Mouse (Mus musculus) kidney, adult 9 months (tissue): ENCODE results near the gene Vps16.
A peak's percentile ranks its signal among the peaks of the same experiment; 100 is the strongest.

ENCODE experiments used
- DNase-seq: peaks from one replicate; pipeline ENCODE4 v3.0.0; 2022

Gene Vps16

GRCm38 (mm10) chr2:130424126-130424853 lies at the start of gene Vps16, which contains the start of gene Pced1a:
TSS of gene Vps16 (plus strand) at chr2:130424339.
TSS of gene Pced1a (minus strand) at chr2:130424701.
- DNase-seq = peak; percentile 92

GRCm38 (mm10) chr2:130374951-130375350 lies 49.2 kb upstream of the Vps16 start:
- DNase-seq = no peak

GRCm38 (mm10) chr2:130383205-130383604 lies 40.9 kb upstream of the Vps16 start:
- no peak for DNase-seq

GRCm38 (mm10) chr2:130383895-130384294 lies 40.2 kb upstream of the Vps16 start:
- DNase-seq = no peak

- no peak for DNase-seq
These were observed 37.9 kb upstream of the Vps16 start for GRCm38 (mm10) chr2:130386212-130386611.

DNA sequence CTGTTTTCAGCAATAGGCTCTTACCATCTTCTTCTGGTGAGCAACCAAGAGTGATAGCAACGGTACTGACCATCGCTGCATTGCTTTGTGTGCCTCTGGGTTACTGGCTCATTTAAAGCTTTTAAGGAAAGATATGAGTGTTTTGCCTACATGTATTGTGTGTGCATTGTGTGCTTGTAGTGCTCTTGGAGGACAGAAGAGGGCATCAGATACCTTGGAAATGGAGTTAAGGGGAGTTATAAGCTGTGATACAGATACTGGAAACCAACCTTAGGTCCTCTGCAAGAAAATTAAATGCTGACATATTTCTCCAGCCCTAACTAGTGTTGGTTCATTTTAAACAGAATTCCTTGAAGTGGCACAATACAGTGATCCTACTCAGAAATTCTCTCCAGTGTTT lies 35.3 kb upstream of the Vps16 start:
- DNase-seq = no peak

- no peak for DNase-seq
These were observed 33.0 kb upstream of the Vps16 start for GRCm38 (mm10) chr2:130390993-130391625.

- DNase-seq = no peak
These were observed 31.3 kb upstream of the Vps16 start for GRCm38 (mm10) chr2:130392836-130393235.

DNA sequence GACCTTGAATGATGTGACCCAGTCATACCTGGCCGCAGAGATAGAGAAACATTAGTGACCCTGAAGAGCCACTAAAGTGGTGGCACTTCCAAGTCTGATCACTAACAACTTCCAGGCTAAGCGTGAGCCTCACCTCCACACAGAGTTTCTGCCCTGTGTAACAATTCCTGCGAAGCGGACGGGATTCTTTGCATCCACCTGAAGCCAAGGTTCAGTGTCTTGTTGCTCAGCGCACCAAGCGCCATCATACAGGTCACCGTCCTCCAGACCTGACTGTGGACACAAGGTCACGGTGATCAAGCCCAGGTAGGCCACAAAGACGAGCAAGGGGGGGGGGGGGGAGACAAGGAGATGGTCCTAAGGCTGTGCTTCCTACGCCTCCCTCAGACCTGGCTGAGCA lies 28.4 kb upstream of the Vps16 start:
- DNase-seq = no peak

DNA sequence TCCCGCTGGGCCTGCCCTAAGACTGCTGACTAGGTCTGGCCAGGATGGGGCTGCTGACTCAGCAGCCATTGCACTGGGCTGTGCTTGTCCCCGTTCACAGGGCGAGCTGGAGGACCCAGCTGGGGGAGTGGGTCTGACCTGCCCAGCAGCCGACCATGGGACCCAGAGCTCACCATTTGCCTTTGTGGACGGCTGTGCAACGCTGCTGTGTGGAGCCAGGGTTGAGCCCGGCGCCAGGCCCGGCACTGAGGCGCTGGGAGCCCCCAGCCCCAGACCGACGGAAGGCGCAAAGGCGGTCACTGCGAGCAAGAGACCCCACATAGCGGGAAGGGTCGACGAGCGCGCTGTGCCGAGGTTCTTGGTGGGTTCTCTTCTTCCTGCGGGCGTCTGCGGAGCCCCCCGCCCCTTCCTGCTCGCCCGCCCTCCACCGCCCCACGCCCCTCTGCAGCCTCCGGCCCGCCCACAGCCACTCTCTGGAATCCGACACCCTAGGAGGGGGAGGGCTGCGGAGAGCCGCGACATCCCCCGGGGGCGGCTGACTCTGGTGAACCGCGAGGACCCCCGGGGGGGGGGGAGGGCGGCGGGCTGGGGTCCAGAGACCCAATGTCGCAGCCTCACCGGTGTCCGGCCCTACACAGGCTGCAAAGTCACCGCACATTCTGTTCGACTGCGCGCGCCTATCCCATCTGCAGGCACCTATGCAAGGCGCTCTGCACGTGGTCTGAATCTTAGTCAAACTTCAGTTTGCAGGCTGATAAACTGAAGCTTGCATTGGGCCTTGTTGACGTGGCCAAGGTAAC lies 26.8 kb upstream of the Vps16 start, which contains the start of gene Cpxm1:
Gene Cpxm1 (minus strand): TSS at position 389 of the 800 bp plus-strand sequence.
- no peak for DNase-seq

DNA sequence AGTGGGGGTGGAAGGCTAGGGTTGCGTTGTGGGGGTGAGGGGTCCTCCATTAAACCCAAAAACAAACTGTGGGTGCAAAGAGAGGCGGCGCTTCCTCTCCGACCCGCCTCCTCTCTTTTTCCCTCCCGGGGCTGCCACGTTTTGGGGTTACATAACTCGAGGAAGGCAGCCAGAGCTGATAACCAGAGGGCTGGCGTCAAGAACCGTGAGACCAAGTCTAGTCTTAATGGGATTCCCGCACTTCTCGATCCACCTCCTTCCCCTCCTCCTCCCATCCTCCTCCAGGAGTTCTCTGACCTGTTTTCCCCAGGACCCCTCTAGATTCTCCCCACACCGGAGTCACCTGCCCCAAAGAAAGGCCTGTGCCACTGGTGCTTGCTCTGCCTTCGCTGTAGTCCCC lies 26.0 kb upstream of the Vps16 start:
- DNase-seq = no peak

DNA sequence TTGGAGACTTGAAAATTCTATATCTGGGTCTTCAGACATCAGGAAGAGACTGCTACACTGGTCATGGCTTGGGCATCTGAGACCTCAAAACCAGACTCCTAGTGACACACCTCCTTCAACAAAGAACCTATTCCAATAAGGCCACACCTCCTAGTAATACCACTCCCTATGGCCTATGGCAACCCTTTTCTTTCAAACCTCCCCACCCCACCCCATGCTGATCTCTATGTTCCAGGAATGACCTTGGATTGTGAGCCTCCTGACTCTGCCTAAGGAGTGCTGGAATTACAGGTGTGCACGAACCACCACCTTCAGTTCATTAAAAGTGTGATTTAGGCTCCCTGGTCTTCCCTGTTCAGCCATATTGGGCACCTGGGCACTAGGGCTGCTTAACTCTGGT lies 24.1 kb upstream of the Vps16 start:
- no peak for DNase-seq

- DNase-seq = no peak
These were observed 22.2 kb upstream of the Vps16 start for GRCm38 (mm10) chr2:130401891-130402290.

DNA sequence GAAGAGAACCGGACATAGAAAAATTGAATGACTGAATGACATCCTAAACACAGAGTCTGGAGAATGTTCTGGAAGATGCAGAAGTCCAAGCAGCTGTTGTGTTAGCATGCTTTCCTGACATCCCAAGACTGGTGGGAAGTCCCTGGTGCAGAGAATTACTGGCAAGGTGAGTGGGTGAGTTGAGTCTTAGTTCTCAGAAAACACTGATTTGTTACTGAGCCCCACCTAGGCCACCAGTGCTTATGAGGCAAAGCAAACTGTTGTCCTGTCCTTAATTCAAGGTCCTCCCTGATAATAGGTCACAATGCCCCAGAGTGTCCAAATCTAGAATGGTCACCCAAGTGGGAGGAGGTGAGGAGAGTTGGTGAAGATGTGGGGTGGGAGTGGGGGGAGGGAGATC lies 19.2 kb upstream of the Vps16 start, which contains the start of the genes Gm28372 and 1700020A23Rik:
Gene Gm28372 (plus strand): TSS at position 301 of the 400 bp plus-strand sequence.
Gene 1700020A23Rik (plus strand): TSS at position 321 of the 400 bp plus-strand sequence.
- DNase-seq = no peak

DNA sequence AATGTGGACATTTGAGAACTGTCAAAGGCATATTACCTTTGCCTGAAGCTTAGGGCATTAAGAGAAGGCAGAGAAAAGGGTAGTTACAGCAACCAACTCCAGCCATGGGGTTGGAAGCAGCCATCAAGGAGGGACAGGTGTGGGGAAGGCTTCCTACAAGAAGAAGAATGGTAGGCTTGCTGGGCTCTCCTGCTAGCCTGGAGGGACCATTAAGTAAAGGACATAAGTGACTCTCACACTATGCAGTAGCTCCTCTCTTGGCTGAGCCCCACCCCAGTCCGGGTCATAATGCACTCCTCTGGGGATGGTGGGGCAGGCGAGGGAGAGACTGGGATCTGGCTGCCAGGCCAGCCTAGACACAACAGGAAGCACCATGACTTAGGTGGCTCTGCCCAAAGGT lies 18.0 kb upstream of the Vps16 start, which contains the start of gene Tmem239:
Gene Tmem239 (plus strand): TSS at position 301 of the 400 bp plus-strand sequence.
- no peak for DNase-seq

DNA sequence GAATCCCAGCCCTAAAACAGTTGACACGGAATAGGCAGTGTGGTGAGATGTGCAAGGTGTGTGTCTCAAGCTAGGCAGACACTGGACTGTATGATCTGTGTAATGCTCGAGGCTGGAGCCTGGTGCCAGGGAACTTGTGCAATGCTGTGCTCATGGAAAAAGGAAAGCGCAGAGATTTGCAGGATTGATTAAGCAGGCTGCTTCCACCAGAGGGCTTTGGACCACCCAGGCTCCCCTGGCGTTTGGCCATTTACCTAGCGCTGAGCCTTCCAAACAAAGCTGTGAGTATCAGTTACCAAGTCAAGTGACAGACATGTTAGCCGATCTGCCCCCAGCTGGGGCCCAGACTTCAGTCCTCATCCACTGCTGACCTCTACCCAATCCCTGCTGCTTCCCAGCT lies 15.9 kb upstream of the Vps16 start:
- no peak for DNase-seq

GRCm38 (mm10) chr2:130411558-130412495 lies 12.3 kb upstream of the Vps16 start:
- DNase-seq = peak; percentile 83

DNA sequence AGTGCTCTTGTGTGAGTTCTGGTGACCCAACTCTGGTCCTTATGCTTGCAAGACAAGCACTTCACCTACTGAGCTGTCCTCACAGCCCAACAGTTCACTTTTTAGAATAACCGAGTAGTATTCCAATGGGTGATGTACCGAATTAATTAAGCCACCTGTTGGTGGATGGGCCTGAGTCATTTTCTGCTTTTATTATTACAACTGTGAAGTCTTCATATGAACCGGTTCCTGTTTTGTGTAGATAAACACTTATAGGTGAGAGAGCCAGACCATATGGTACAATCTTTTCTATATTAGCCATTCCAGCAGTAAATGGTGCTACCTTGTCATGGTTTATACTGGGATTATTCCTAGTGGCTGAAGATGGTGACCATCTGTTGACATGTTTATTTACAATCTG lies 11.4 kb upstream of the Vps16 start:
- DNase-seq = no peak

DNA sequence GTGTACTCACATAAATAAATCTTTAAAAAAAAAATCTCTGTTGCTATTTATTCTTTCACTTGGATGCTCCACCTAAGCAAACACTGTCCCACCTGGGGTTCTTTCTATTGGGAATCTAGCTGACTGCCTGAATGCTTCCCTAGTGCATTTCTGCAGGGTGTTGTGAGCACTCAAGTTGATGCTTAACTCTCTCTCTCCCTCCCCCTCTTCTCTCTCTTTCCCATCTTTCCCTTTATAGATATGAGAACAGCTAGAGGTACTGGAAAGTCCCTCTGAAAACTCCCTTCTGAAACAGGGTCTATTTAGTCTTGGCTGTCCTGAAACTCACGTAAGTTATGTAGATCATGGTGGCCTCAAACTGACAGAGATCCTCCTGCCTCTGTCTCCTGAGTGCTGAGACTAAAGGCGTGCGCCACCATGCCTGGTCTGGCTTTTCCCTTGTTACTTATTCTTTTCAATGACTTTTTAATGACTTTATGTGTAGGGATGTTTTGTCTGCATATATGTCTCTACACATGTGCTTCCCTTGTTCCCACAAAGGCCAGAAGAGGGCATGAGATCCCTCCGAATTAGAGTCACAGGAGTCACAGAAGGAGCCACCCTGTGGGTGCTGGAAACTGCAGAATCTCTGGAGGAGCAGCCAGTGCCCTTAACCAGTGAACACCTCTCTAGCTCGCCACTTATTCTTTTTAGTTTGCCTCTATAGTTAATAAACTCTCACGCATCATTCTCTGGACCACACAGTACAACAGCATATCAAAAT lies 9.9 kb upstream of the Vps16 start:
- DNase-seq = no peak

DNA sequence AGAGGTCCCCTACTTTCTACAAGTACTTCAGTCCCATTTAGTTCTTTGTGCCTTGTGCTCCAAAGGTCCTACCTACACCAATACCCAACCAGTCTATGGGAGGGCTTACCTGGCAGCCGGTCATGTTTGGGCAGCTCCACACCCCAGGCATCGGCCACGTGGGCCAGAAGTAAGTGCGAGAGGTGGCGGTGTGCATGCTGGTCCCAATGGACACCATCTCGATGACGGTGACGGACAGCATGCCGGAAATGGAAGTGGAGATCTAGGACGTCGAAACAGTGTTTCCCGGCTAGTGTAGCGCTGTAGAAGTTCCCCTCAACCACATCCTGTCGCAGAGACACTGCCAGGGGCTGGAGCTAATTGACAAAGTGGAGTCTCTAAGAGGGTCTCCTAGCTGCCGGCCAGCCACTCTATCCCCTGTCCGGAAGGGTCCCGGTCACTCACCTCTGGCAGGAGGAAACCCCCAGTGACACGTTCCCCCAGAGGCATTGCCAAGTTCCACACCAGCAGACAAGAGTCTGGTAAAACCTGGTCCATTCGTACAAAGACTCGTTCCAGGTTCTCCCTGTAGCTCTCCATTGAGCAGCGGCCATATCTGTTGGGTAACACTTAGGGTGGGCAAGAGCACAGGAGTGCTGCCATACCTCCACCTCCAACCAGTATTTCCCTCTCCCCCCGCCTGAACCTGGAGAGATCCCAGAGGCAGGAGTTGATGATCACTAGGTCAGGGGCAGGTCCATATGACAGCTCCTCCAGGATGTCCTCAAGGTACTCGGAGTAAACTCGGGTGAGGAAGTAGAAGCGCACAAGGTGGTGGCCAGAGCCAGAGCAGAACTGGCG lies 2.1 kb upstream of the Vps16 start:
- DNase-seq = no peak
